Mouse (Mus musculus): Measurements from ENCODE around the gene Mri1. TPM values are rescaled to one million over a fixed set of nuclear protein-coding genes. Genes with fewer than 3 reads are reported as not detected.
A peak's percentile ranks its signal among the peaks of the same experiment; 100 is the strongest.

Gene Mri1
- polyA plus RNA-seq, 1 experiment from 2014 or later = 64.2 TPM

DNA sequence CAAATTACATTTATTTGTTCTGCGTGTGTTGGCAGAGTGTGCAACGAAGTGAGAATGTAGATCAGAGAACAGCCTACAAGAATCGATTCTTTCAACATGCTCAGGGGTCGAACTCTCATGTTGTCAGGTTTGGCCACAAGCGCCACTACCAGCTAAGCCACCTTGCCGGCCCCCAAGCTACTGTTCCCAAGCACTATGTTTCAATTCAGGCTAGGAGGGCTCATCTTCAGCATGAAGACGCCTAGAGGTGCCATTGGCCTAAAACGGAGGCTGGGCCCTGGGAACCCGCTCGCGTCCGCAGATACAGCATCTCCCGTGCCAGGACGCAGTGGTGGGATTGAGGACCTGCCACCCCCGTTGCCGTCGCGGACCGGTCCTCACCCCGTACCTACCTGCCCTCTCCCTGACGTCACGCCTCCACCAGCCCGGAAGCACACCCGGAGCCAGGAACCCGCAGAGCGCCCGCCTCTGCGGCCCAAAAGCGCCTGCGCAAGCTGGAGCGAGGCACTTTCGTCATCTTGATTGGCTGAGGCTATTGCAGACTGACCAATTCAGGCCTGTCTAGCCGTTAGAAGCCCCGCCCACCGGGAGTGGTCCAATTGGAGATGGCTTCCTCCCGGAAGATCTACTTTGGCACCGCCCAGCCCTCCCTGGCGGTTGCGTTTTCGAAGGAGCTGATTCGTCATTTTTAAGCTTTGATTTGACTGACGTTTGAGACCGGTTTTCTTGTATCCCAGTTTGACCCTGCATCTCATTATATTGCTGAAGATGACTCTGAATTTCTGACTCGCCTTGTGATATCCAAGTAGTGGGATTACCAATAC is 13.0 kb upstream of the Mri1 start, which contains the start of gene Ccdc130:
TSS of gene Ccdc130 (minus strand) at position 431 of the 824 bp plus-strand sequence.
- H3K36me3 ChIP-seq (replicated peaks) = peaks cover 22% of the 10 kb centered on the region
- peaks cover 10% of the 10 kb centered on the region for H3K4me1 ChIP-seq
- H3K9me3 ChIP-seq = no peaks in the 10 kb centered on the region
- under 1% methylated on average over 44 of the region's 44 CpGs for WGBS
- peak; percentile 99 for DNase-seq (ENCODE audit: low spot score)
- H3K27ac ChIP-seq (replicated peaks) = peak within 1 kb of the TSS; percentile 87
- no peaks in the 10 kb centered on the region for H3K27me3 ChIP-seq (replicated peaks; ENCODE audit: low read depth, poor library complexity, severe bottlenecking)
- H3K4me3 ChIP-seq = peak within 1 kb of the TSS; percentile 89

DNA sequence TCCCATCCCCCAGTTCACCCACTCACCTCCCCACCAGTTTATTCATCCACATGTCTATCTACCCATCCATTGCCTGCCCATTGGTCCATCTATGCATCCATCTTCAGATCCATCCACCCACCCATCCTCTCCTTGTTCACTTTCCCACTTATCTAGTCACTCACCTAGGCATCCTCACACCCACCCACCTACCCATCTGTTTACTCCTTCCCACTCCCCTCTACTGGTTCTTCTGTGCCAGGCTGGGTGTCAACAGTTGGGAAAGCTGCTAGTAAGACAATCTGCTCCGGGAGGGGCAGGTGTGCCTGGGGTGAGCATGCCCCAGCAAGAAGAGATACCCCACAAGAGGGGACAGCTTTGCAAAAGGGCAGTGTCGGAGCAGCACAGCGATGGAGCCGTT is 4.0 kb upstream of the Mri1 start:
- WGBS = 95% methylated on average over 4 of the region's 4 CpGs
- no peak overlapping the region for H3K4me3 ChIP-seq
- no peak for DNase-seq (ENCODE audit: low spot score)
- H3K4me1 ChIP-seq = peaks cover 18% of the 10 kb centered on the region
- no peaks in the 10 kb centered on the region for H3K9me3 ChIP-seq
- H3K27ac ChIP-seq (replicated peaks) = no peak overlapping the region
- H3K27me3 ChIP-seq (replicated peaks; ENCODE audit: low read depth, poor library complexity, severe bottlenecking) = no peaks in the 10 kb centered on the region
- peaks cover 83% of the 10 kb centered on the region for H3K36me3 ChIP-seq (replicated peaks)

DNA sequence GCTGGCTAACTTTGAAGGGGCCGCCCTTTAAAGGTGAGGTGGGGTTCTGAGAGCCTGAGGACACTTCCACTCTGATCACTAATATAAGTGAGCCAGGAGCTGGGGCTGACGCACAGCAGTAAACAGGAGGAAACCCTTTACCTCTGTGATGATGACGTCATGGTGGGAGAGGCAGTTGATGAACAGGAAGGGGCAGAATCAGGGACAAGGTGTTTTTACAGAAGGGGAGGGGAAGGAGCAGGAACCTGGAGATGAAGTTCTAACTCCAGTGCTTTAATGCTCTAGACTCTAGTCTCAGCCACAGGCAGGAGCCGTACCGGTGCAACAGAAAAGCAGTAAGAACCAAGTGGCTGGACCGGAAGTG is 686 bp downstream of the Mri1 start:
- H3K4me3 ChIP-seq = peak overlapping the region; percentile 89
- no peaks in the 10 kb centered on the region for H3K9me3 ChIP-seq
- 15% methylated on average over 6 of the region's 6 CpGs for WGBS
- peaks cover 82% of the 10 kb centered on the region for H3K36me3 ChIP-seq (replicated peaks)
- H3K27me3 ChIP-seq (replicated peaks; ENCODE audit: low read depth, poor library complexity, severe bottlenecking) = no peaks in the 10 kb centered on the region
- no peak for DNase-seq (ENCODE audit: low spot score)
- peak overlapping the region; percentile 89 for H3K27ac ChIP-seq (replicated peaks)
- H3K4me1 ChIP-seq = peaks cover 22% of the 10 kb centered on the region

DNA sequence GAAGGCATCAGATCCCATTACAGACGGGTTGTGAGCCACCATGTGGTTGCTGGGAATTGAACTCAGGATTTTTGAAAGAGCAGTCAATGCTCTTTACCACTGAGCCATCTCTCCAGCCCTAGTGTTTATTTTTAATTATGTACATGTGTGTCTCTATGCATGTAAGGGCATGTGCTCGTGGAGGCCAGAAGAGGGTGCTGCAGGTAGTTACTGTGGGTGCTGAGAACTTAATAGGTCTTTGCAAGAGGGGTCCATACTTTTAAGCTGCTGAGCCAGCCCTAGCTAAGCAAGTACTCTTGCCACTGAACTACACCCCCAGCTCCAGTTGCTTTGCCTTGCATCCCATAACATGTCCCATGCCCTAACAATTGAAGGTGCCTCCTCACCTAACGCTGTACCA is 1.3 kb downstream of the Mri1 start:
- Histone ChIP-seq H3K27ac (replicated peaks) (peak overlapping the region; percentile 89), H3K9me3 (no peaks in the 10 kb centered on the region), H3K36me3 (replicated peaks) (peaks cover 82% of the 10 kb centered on the region), H3K27me3 (replicated peaks; ENCODE audit: low read depth, poor library complexity, severe bottlenecking) (no peaks in the 10 kb centered on the region), H3K4me3 (peak overlapping the region; percentile 89), H3K4me1 (peaks cover 22% of the 10 kb centered on the region)
- 81% methylated on average over 3 of the region's 3 CpGs for WGBS
- no peak for DNase-seq (ENCODE audit: low spot score)

DNA sequence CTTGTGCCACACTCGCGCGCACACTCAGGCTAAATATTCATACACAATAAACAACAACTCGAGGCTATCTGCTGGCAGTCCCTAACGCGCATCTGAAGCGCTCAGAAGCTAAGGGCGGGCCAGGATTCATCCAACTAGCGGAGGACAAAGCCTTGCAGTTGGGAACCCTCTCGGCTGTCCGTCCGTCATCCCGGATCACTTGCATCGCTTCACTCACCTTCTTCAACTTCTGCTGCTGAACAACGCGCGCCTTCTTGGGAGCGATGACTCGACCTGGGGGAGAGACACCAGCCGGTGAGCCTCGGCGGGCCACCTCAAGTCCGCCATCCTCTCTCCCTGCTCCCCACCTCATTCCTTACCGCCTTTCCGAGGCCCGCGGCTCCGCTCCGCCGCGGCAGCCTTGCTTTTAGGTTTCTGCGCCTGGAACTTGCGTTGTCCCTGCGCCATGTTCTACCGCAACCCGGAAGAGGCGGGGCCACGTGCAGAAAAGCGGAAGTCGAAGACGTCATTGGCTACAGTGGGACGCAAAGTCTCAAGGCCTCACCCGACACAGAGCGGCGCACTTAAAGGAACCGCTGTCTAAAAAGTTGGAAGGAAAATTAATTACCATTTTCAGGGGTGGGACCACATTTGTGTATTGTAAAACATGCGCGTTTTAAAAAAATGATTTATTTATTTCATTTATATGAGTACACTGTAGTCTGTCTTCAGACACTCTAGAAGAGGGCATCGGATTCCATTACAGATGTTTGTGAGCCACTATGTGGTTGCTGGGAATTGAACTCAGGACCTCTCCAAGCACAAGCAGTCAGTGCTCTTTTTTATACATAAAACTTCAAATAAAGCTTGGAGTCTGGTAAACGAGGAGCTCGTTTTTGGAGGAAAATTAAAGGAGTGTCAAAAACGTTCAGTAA is 7.6 kb downstream of the Mri1 start, which contains the start of gene D8Ertd738e:
TSS of gene D8Ertd738e (minus strand) at position 463 of the 914 bp plus-strand sequence.
- H3K27ac ChIP-seq (replicated peaks) = peak within 1 kb of the TSS; percentile 91
- WGBS = 4% methylated on average over 52 of the region's 52 CpGs

DNA sequence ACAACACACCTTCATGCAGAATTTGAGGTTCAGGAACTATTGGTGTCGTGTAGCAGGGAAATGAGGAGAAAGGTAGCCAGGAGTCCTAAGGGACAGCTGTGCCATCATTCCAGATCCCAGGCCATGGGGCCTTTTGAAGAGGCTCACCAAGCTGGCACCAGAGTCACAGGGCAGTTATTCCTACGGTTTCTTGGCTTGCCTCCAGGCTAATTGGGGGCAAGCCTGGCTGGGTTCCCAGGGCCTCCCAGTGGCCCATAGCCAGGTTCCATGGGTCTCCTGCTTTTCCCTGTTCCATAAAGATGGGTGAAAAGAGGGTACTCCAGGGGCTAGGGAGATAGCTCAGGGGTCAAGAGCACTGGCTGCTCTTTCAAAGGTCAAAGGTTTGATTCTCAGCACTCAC is 15.3 kb downstream of the Mri1 start:
- 80% methylated on average over 2 of the region's 2 CpGs for WGBS
- no peak overlapping the region for H3K4me3 ChIP-seq

More for the DNA sequence above, 7.6 kb downstream of the Mri1 start, which contains the start of gene D8Ertd738e:
- DNase-seq (ENCODE audit: low spot score) = peak; percentile 90
- peaks cover 3% of the 10 kb centered on the region; the same call in 1 of the 2 replicates for H3K4me1 ChIP-seq
- peak within 1 kb of the TSS; percentile 96 for H3K4me3 ChIP-seq
- peaks cover 82% of the 10 kb centered on the region for H3K36me3 ChIP-seq (replicated peaks)
- H3K27me3 ChIP-seq (replicated peaks; ENCODE audit: low read depth, poor library complexity, severe bottlenecking) = no peaks in the 10 kb centered on the region
- H3K9me3 ChIP-seq = no peaks in the 10 kb centered on the region

DNA sequence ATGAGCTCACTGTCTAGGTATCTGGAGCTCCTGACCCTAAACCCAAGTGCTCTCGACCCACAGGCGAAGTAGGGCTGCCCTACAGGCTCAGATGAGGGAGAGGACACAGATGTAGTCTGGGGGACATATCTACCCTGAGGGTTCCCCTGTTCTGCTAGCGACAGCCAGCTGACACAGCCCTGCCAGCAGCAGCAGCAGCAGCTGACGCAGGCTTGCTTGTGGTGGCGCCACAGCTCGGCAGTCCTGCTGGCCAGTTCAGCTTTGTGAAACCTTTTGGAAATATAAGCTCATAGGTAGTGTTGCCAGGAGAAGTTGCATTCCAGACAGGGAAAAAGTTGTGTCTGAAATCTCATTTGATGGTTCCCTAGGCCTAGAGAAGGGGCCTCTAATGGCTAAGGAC is 16.0 kb downstream of the Mri1 start:
- Histone ChIP-seq H3K4me1 (peaks cover 11% of the 10 kb centered on the region), H3K9me3 (no peaks in the 10 kb centered on the region), H3K36me3 (replicated peaks) (peaks cover 30% of the 10 kb centered on the region), H3K27me3 (replicated peaks; ENCODE audit: low read depth, poor library complexity, severe bottlenecking) (no peaks in the 10 kb centered on the region), H3K4me3 (no peak overlapping the region), H3K27ac (replicated peaks) (no peak overlapping the region)
- WGBS = 59% methylated on average over 6 of the region's 6 CpGs
- DNase-seq (ENCODE audit: low spot score) = no peak

More for the DNA sequence above, 15.3 kb downstream of the Mri1 start:
- Histone ChIP-seq H3K27me3 (replicated peaks; ENCODE audit: low read depth, poor library complexity, severe bottlenecking) (no peaks in the 10 kb centered on the region), H3K27ac (replicated peaks) (no peak overlapping the region), H3K9me3 (no peaks in the 10 kb centered on the region), H3K4me1 (peaks cover 8% of the 10 kb centered on the region), H3K36me3 (replicated peaks) (peaks cover 36% of the 10 kb centered on the region)
- DNase-seq (ENCODE audit: low spot score) = no peak

DNA sequence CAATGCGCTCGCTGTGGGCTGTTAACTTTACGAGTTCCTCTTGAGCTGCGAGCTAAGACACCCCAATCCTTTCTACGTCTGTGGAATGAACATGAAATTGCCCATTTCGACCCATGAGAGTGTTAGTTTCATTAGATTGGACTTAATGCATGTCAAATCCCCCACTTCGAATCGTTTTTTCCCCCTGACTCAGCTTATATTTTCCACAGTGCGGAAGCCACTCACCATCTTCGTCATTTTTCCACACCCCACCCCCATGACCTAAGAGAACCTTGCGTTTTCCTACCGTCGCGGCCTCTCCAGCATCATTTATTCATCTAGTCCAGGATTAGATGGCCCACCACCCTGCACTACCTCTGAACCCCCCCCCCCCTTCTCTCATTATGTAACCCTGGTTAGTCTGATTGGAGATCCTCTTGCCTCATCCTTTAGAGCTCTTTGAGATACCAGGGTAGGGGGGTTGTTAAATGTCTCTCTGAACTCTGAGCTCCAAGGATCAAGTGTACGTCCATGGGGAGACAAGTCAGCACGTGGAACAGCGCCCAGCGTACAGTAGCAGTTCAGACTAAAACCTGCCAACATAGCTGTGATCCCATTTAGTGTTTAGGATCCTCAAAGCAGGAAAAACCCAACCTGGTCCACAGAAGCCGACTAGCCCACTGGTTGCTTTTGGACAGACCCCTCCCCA is 19.4 kb downstream of the Mri1 start:
- H3K4me3 ChIP-seq = peak overlapping the region; percentile 98
- 20% methylated on average over 19 of the region's 19 CpGs for WGBS
- peaks cover 28% of the 10 kb centered on the region for H3K4me1 ChIP-seq
- DNase-seq (ENCODE audit: low spot score) = no peak
- no peaks in the 10 kb centered on the region for H3K27me3 ChIP-seq (replicated peaks; ENCODE audit: low read depth, poor library complexity, severe bottlenecking)
- H3K9me3 ChIP-seq = no peaks in the 10 kb centered on the region
- H3K27ac ChIP-seq (replicated peaks) = peak overlapping the region; percentile 97
- H3K36me3 ChIP-seq (replicated peaks) = peaks cover 23% of the 10 kb centered on the region

DNA sequence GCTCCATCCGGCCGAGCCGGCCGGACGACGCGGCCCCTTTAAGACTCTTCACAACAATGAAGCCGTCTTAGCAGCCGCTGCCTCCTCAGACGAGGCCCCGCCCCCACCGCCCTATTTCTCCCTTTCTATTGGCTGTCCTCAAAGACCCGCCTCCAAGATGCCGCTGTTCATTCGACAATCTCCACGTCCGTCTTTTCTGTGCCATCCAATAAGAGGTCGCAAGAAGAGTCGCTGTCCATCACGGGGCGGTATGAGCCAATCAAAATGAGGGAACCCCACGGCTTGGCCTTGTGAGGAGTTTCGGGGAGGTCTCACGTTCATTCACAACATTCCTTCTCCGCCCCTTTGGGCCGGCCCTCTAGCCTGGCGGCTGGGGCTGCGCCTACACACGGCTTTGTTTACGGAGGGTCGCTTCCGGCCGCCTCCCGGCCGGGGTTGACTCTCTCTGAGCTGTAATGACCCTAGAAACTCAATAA is 20.1 kb downstream of the Mri1 start, which contains the start of gene Zswim4:
TSS of gene Zswim4 (minus strand) at position 58 of the 476 bp plus-strand sequence.
- Histone ChIP-seq H3K9me3 (no peaks in the 10 kb centered on the region), H3K4me3 (peak within 1 kb of the TSS; percentile 98), H3K27ac (replicated peaks) (peak within 1 kb of the TSS; percentile 97), H3K4me1 (peaks cover 28% of the 10 kb centered on the region), H3K27me3 (replicated peaks; ENCODE audit: low read depth, poor library complexity, severe bottlenecking) (no peaks in the 10 kb centered on the region), H3K36me3 (replicated peaks) (peaks cover 29% of the 10 kb centered on the region)
- peak; percentile 98 for DNase-seq (ENCODE audit: low spot score)
- WGBS = under 1% methylated on average over 35 of the region's 35 CpGs

DNA sequence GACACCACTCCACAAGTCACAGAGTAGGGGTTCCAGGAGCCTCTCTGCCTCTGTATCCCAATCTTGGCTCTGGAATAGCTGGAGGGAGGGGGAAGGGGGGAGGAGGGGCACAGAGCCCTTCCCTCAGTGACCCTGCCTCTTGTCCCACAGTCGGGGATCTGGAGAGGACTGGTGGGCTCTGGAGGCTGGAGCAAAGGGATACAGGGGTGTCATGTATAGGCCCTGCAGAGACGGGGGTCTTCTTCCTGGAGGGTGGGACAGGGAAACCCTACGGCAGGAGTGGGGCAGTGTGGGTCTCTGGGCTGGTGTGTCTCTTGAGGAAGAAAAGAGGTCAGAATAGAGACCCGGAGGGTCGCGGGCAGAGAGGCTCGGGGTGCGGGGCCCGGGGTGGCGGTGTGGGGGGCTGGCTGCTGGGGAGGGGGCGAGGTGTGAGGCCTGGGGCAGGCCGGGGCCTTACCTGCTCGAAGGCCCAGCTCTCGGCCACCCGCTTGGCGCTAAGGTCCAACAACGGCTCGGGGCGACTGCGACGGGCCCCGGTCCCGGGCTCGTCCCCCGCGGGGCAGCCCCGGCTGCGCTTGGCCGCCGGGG is 20.6 kb downstream of the Mri1 start:
- Histone ChIP-seq H3K4me3 (peak overlapping the region; percentile 98), H3K36me3 (replicated peaks) (peaks cover 35% of the 10 kb centered on the region), H3K9me3 (no peaks in the 10 kb centered on the region), H3K27me3 (replicated peaks; ENCODE audit: low read depth, poor library complexity, severe bottlenecking) (no peaks in the 10 kb centered on the region), H3K4me1 (peaks cover 28% of the 10 kb centered on the region), H3K27ac (replicated peaks) (peak overlapping the region; percentile 97)
- WGBS = under 1% methylated on average over 30 of the region's 30 CpGs
- peak; percentile 37 for DNase-seq (ENCODE audit: low spot score)

DNA sequence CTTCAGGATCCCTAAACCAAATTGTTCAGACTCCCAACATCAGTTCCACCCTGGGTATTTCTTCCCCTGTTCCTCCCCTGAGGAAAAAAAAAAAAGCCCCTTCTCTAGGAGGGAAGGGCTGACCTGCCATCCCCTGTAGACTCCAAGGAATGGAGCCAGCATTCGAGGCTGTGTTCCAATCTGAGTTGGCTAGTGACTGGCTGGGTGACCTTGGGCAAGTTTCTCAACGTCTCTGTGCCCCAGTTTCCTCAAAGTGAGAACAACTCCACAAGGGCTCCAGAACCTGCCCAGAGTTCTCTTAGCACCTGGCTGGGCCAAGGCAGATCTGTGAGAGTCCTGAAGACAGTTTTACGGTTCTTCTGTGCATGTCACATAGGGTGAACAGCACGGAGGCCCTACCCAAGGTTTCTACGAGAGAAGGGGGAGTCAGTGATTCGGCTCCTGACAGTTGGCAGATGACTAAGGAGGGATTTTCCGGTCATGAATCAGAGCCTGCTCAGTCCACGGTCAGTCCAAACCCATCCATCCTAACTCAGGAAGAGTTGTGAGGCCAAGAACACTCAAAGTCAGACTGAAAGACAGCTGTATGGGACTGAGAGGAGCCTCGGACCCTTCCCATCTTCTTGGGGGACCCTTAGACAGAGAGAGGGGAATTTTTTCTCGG is 21.2 kb downstream of the Mri1 start:
- peaks cover 28% of the 10 kb centered on the region for H3K4me1 ChIP-seq
- no peaks in the 10 kb centered on the region for H3K9me3 ChIP-seq
- no peaks in the 10 kb centered on the region for H3K27me3 ChIP-seq (replicated peaks; ENCODE audit: low read depth, poor library complexity, severe bottlenecking)
- peaks cover 41% of the 10 kb centered on the region for H3K36me3 ChIP-seq (replicated peaks)
- WGBS = 46% methylated on average over 10 of the region's 10 CpGs
- H3K4me3 ChIP-seq = peak overlapping the region; percentile 98
- peak overlapping the region; percentile 97 for H3K27ac ChIP-seq (replicated peaks)
- DNase-seq (ENCODE audit: low spot score) = no peak

Measured in embryonic facial prominence, embryonic 10.5 days (tissue).